Mouse (Mus musculus): ENCODE measurements around the gene Galntl6. TPM values are rescaled to one million over a fixed set of nuclear protein-coding genes. Genes with fewer than 3 reads are reported as not detected.

The Galntl6 gene
- polyA plus RNA-seq, 1 experiment = not detected

GRCm38 (mm10) chr8:57972832-57973231 lies 939.6 kb downstream of the Galntl6 start:
- no peaks in the 10 kb centered on the region for H3K27me3 ChIP-seq (ENCODE audit: control insufficient read depth, insufficient read depth, low read length)
- WGBS = 69% methylated on average over 3 of the region's 3 CpGs
- no peak overlapping the region for H3K4me3 ChIP-seq (ENCODE audit: low read depth, low read length)
- no peaks in the 10 kb centered on the region for H3K36me3 ChIP-seq (ENCODE audit: control insufficient read depth, insufficient read depth, low read length)
- no peak overlapping the region for H3K27ac ChIP-seq (ENCODE audit: insufficient read depth, low read depth, low read length)
- TF ChIP-seq CTCF (IDR thresholded peaks at IDR 0.05; ENCODE audit: extremely low read depth, insufficient read length, insufficient replicate concordance, low read depth, low read length) (no peak), POLR2A (IDR thresholded peaks at IDR 0.05; ENCODE audit: low read depth, low read length) (no peak)
- H3K4me1 ChIP-seq (ENCODE audit: control insufficient read depth, insufficient read depth, insufficient read length, low read length) = no peaks in the 10 kb centered on the region

- WGBS = 28% methylated on average over 6 of the region's 6 CpGs
- no peak overlapping the region for H3K27ac ChIP-seq (ENCODE audit: insufficient read depth, low read depth, low read length)
- H3K4me3 ChIP-seq (ENCODE audit: low read depth, low read length) = no peak overlapping the region
- H3K4me1 ChIP-seq (ENCODE audit: control insufficient read depth, insufficient read depth, insufficient read length, low read length) = no peaks in the 10 kb centered on the region
- no peak for TF ChIP-seq CTCF (IDR thresholded peaks at IDR 0.05; ENCODE audit: extremely low read depth, insufficient read length, insufficient replicate concordance, low read depth, low read length)
- TF ChIP-seq POLR2A (IDR thresholded peaks at IDR 0.05; ENCODE audit: low read depth, low read length) = no peak
- no peaks in the 10 kb centered on the region for H3K36me3 ChIP-seq (ENCODE audit: control insufficient read depth, insufficient read depth, low read length)
- no peaks in the 10 kb centered on the region for H3K27me3 ChIP-seq (ENCODE audit: control insufficient read depth, insufficient read depth, low read length)
Measured at GRCm38 (mm10) chr8:57966676-57967075, 945.8 kb downstream of the Galntl6 start.

DNA sequence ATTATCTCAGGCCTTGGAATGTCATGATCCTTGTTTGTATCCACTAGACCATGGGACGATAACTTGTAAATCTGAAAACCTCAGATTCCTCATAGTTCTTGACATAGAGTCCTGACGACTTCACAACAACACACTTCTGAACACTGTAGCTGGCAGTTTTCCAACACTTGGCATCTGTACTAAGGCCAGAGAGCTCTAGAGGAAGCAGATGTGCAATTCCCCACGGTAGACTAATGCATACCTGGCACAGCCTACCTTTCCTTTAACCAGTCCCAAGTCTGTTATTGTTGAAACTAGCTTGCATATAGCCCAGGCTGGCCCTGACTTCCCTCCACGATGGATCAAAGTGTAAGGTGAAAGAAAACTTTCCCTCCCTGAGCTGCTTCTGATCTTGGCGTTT lies 946.9 kb downstream of the Galntl6 start:
- no peak overlapping the region for H3K4me3 ChIP-seq (ENCODE audit: low read depth, low read length)
- WGBS = 36% methylated on average over 5 of the region's 5 CpGs
- TF ChIP-seq CTCF (IDR thresholded peaks at IDR 0.05; ENCODE audit: extremely low read depth, insufficient read length, insufficient replicate concordance, low read depth, low read length) (no peak), POLR2A (IDR thresholded peaks at IDR 0.05; ENCODE audit: low read depth, low read length) (no peak)
- no peaks in the 10 kb centered on the region for H3K27me3 ChIP-seq (ENCODE audit: control insufficient read depth, insufficient read depth, low read length)
- H3K27ac ChIP-seq (ENCODE audit: insufficient read depth, low read depth, low read length) = no peak overlapping the region
- H3K36me3 ChIP-seq (ENCODE audit: control insufficient read depth, insufficient read depth, low read length) = no peaks in the 10 kb centered on the region
- no peaks in the 10 kb centered on the region for H3K4me1 ChIP-seq (ENCODE audit: control insufficient read depth, insufficient read depth, insufficient read length, low read length)

DNA sequence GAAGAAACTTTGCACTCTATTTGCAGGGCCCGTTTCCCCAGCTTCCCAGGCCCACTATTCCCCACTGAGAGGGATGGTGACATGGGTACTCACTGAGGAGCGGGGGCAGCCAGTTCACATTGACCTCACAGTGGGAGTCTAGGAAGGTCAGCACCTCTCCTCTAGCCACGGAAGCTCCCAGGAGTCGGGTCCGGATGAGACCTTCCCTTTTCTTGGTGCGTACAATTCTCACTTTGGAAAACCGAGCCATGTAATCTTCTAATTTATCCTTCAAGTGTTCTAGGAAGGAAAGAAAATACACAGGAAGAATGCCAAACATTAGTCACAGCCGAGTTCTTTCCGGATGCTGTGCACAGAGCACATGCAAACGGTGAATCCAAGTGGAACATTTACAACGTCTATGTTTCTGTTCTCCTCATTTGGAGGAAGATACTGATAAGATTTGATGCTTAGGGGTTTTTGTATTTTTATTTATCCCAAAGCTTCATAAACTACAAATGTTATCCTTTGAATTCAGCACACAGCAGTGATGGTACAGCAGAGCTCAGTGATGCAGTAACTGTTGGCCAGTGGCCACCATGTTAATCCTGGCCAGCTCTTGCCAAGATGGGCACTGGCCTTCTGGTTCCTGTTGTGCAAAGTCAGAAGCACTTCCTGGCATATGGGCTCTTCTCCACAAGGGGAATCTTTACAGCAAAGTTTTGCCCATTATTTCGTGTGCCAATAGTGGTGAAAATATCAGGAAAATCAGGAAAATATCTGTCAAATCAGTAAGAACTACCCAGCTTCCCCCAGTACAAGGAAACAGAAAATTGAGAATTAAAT lies 949.9 kb downstream of the Galntl6 start:
- 59% methylated on average over 12 of the region's 12 CpGs for whole genome bisulfite sequencing
- H3K36me3 ChIP-seq (ENCODE audit: control insufficient read depth, insufficient read depth, low read length) = no peaks in the 10 kb centered on the region
- H3K27ac ChIP-seq (ENCODE audit: insufficient read depth, low read depth, low read length) = no peak overlapping the region
- H3K4me1 ChIP-seq (ENCODE audit: control insufficient read depth, insufficient read depth, insufficient read length, low read length) = no peaks in the 10 kb centered on the region
- no peak overlapping the region for H3K4me3 ChIP-seq (ENCODE audit: low read depth, low read length)
- no peaks in the 10 kb centered on the region for H3K27me3 ChIP-seq (ENCODE audit: control insufficient read depth, insufficient read depth, low read length)
- TF ChIP-seq CTCF (IDR thresholded peaks at IDR 0.05; ENCODE audit: extremely low read depth, insufficient read length, insufficient replicate concordance, low read depth, low read length) (no peak), POLR2A (IDR thresholded peaks at IDR 0.05; ENCODE audit: low read depth, low read length) (no peak)

DNA sequence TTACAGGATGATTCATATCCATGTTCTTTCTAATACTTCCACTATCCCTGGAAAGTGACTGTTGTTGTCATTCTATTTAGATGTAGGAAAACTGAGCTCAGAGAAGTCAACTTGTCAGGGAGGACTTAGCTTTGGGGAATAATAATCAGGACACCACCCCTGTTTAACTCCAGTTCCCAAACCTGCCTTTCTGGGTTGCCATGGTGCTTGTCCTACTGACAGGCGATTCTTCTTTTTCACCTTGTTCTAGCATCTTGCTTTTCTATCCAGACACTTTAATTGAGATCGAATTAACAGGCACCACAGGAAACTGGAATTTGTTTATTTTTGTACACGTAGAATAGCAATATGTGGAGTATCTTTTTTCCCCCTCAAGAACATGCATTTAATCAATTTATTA lies 953.3 kb downstream of the Galntl6 start:
- H3K36me3 ChIP-seq (ENCODE audit: control insufficient read depth, insufficient read depth, low read length) = no peaks in the 10 kb centered on the region
- no peaks in the 10 kb centered on the region for H3K27me3 ChIP-seq (ENCODE audit: control insufficient read depth, insufficient read depth, low read length)
- H3K27ac ChIP-seq (ENCODE audit: insufficient read depth, low read depth, low read length) = no peak overlapping the region
- TF ChIP-seq CTCF (IDR thresholded peaks at IDR 0.05; ENCODE audit: extremely low read depth, insufficient read length, insufficient replicate concordance, low read depth, low read length) = no peak
- TF ChIP-seq POLR2A (IDR thresholded peaks at IDR 0.05; ENCODE audit: low read depth, low read length) = no peak
- no peaks in the 10 kb centered on the region for H3K4me1 ChIP-seq (ENCODE audit: control insufficient read depth, insufficient read depth, insufficient read length, low read length)
- H3K4me3 ChIP-seq (ENCODE audit: low read depth, low read length) = no peak overlapping the region
- WGBS = 45% methylated on average over 3 of the region's 3 CpGs

GRCm38 (mm10) chr8:57958121-57958901 lies 954.1 kb downstream of the Galntl6 start:
- H3K27ac ChIP-seq (ENCODE audit: insufficient read depth, low read depth, low read length) = no peak overlapping the region
- TF ChIP-seq CTCF (IDR thresholded peaks at IDR 0.05; ENCODE audit: extremely low read depth, insufficient read length, insufficient replicate concordance, low read depth, low read length) = no peak
- TF ChIP-seq POLR2A (IDR thresholded peaks at IDR 0.05; ENCODE audit: low read depth, low read length) = no peak
- WGBS = 36% methylated on average over 16 of the region's 16 CpGs
- no peaks in the 10 kb centered on the region for H3K4me1 ChIP-seq (ENCODE audit: control insufficient read depth, insufficient read depth, insufficient read length, low read length)
- H3K27me3 ChIP-seq (ENCODE audit: control insufficient read depth, insufficient read depth, low read length) = no peaks in the 10 kb centered on the region
- no peak overlapping the region for H3K4me3 ChIP-seq (ENCODE audit: low read depth, low read length)
- H3K36me3 ChIP-seq (ENCODE audit: control insufficient read depth, insufficient read depth, low read length) = no peaks in the 10 kb centered on the region

- no peaks in the 10 kb centered on the region for H3K27me3 ChIP-seq (ENCODE audit: control insufficient read depth, insufficient read depth, low read length)
- no peaks in the 10 kb centered on the region for H3K4me1 ChIP-seq (ENCODE audit: control insufficient read depth, insufficient read depth, insufficient read length, low read length)
- H3K36me3 ChIP-seq (ENCODE audit: control insufficient read depth, insufficient read depth, low read length) = no peaks in the 10 kb centered on the region
- H3K27ac ChIP-seq (ENCODE audit: insufficient read depth, low read depth, low read length) = no peak overlapping the region
- WGBS = 84% methylated on average over 7 of the region's 7 CpGs
- no peak overlapping the region for H3K4me3 ChIP-seq (ENCODE audit: low read depth, low read length)
- TF ChIP-seq POLR2A (IDR thresholded peaks at IDR 0.05; ENCODE audit: low read depth, low read length) = no peak
- no peak for TF ChIP-seq CTCF (IDR thresholded peaks at IDR 0.05; ENCODE audit: extremely low read depth, insufficient read length, insufficient replicate concordance, low read depth, low read length)
Measured at GRCm38 (mm10) chr8:57955501-57955900, 956.9 kb downstream of the Galntl6 start.
